Mouse (Mus musculus): ENCODE measurements around the gene Ctdnep1. TPM values are rescaled to one million over a fixed set of nuclear protein-coding genes. Genes with fewer than 3 reads are reported as not detected.
A peak's percentile ranks its signal among the peaks of the same experiment; 100 is the strongest.
"Not testable (repeated sequence)": the region's sequence is repeated elsewhere in the genome, so short reads cannot be mapped to it uniquely, and the experiment has no call there.

The Ctdnep1 gene
- polyA plus RNA-seq, 1 experiment from 2014 or later = 22.7 TPM

GRCm38 (mm10) chr11:70010033-70010432 lies 29.1 kb downstream of the Ctdnep1 start:
- 89% methylated on average over 6 of the region's 6 CpGs for WGBS
- Histone ChIP-seq H3K9ac (no peak overlapping the region), H3K9me3 (no peaks in the 10 kb centered on the region), H3K4me3 (no peak overlapping the region), H3K27ac (no peak overlapping the region), H3K27me3 (no peaks in the 10 kb centered on the region), H3K4me2 (no peak overlapping the region), H3K4me1 (replicated peaks) (peaks cover 19% of the 10 kb centered on the region), H3K36me3 (peaks cover 88% of the 10 kb centered on the region)
- ATAC-seq (ENCODE audit: low FRiP score) = no peak

- H3K27ac ChIP-seq = no peak overlapping the region
- 94% methylated on average over 12 of the region's 12 CpGs for WGBS
- no peak overlapping the region for H3K4me2 ChIP-seq
- H3K4me1 ChIP-seq (replicated peaks) = peaks cover 20% of the 10 kb centered on the region
- no peak for ATAC-seq (ENCODE audit: low FRiP score)
- peaks cover 83% of the 10 kb centered on the region for H3K36me3 ChIP-seq
- no peak overlapping the region for H3K4me3 ChIP-seq
- no peaks in the 10 kb centered on the region for H3K27me3 ChIP-seq
- no peak overlapping the region for H3K9ac ChIP-seq
- H3K9me3 ChIP-seq = no peaks in the 10 kb centered on the region
Measured at GRCm38 (mm10) chr11:70010548-70010947, 29.6 kb downstream of the Ctdnep1 start.

GRCm38 (mm10) chr11:70010961-70011360 lies 30.0 kb downstream of the Ctdnep1 start:
- 79% methylated on average over 10 of the region's 10 CpGs for WGBS
- no peaks in the 10 kb centered on the region for H3K27me3 ChIP-seq
- peaks cover 20% of the 10 kb centered on the region for H3K4me1 ChIP-seq (replicated peaks)
- no peak overlapping the region for H3K27ac ChIP-seq
- H3K4me2 ChIP-seq = no peak overlapping the region
- H3K36me3 ChIP-seq = peaks cover 79% of the 10 kb centered on the region
- H3K9me3 ChIP-seq = no peaks in the 10 kb centered on the region
- ATAC-seq (ENCODE audit: low FRiP score) = no peak
- no peak overlapping the region for H3K4me3 ChIP-seq
- no peak overlapping the region for H3K9ac ChIP-seq

GRCm38 (mm10) chr11:70012931-70013330 lies 32.0 kb downstream of the Ctdnep1 start:
- Histone ChIP-seq H3K4me3 (no peak overlapping the region), H3K9me3 (no peaks in the 10 kb centered on the region), H3K4me2 (no peak overlapping the region), H3K4me1 (replicated peaks) (peaks cover 33% of the 10 kb centered on the region), H3K27ac (no peak overlapping the region), H3K36me3 (peaks cover 59% of the 10 kb centered on the region), H3K9ac (no peak overlapping the region), H3K27me3 (no peaks in the 10 kb centered on the region)
- 83% methylated on average over 9 of the region's 9 CpGs for WGBS
- no peak for ATAC-seq (ENCODE audit: low FRiP score)

GRCm38 (mm10) chr11:70013408-70013807 lies 32.5 kb downstream of the Ctdnep1 start:
- Histone ChIP-seq H3K4me2 (no peak overlapping the region), H3K4me3 (no peak overlapping the region), H3K9ac (peak overlapping the region; percentile 14; the same call in 1 of the 2 replicates), H3K4me1 (replicated peaks) (peaks cover 35% of the 10 kb centered on the region), H3K27me3 (no peaks in the 10 kb centered on the region), H3K36me3 (peaks cover 55% of the 10 kb centered on the region), H3K27ac (no peak overlapping the region), H3K9me3 (no peaks in the 10 kb centered on the region)
- WGBS = 90% methylated on average over 3 of the region's 3 CpGs
- no peak for ATAC-seq (ENCODE audit: low FRiP score)

GRCm38 (mm10) chr11:70014051-70014450 lies 33.1 kb downstream of the Ctdnep1 start:
- peak overlapping the region; percentile 14; the same call in 1 of the 2 replicates for H3K9ac ChIP-seq
- H3K4me1 ChIP-seq (replicated peaks) = peaks cover 40% of the 10 kb centered on the region
- H3K27ac ChIP-seq = peak overlapping the region; percentile 82; the same call in 1 of the 2 replicates
- no peak for ATAC-seq (ENCODE audit: low FRiP score)
- H3K4me2 ChIP-seq = 0 out of 2 replicates have a peak overlapping the region, but pooled peaks have one; percentile 90
- H3K36me3 ChIP-seq = peaks cover 48% of the 10 kb centered on the region
- H3K4me3 ChIP-seq = peak overlapping the region; percentile 62; the same call in 1 of the 2 replicates
- WGBS = 62% methylated on average over 5 of the region's 5 CpGs
- H3K9me3 ChIP-seq = no peaks in the 10 kb centered on the region
- H3K27me3 ChIP-seq = no peaks in the 10 kb centered on the region

GRCm38 (mm10) chr11:70014880-70015558 lies 34.1 kb downstream of the Ctdnep1 start, which contains the start of gene Acadvl:
TSS of gene Acadvl (minus strand) at chr11:70015411.
- Histone ChIP-seq H3K4me1 (replicated peaks) (peaks cover 50% of the 10 kb centered on the region), H3K27me3 (no peaks in the 10 kb centered on the region), H3K9me3 (no peaks in the 10 kb centered on the region), H3K27ac (peak within 1 kb of the TSS; percentile 82), H3K36me3 (peaks cover 38% of the 10 kb centered on the region), H3K9ac (peak within 1 kb of the TSS; percentile 89), H3K4me3 (peak within 1 kb of the TSS; percentile 62), H3K4me2 (peak within 1 kb of the TSS; percentile 90)
- under 1% methylated on average over 35 of the region's 35 CpGs for WGBS
- ATAC-seq (ENCODE audit: low FRiP score) = peak; percentile 82

- 68% methylated on average over 6 of the region's 6 CpGs for WGBS
- Histone ChIP-seq H3K27me3 (no peaks in the 10 kb centered on the region), H3K9ac (no peak overlapping the region), H3K4me1 (replicated peaks) (peaks cover 56% of the 10 kb centered on the region), H3K9me3 (no peaks in the 10 kb centered on the region), H3K36me3 (peaks cover 32% of the 10 kb centered on the region), H3K4me2 (peak overlapping the region; percentile 90), H3K27ac (no peak overlapping the region), H3K4me3 (no peak overlapping the region)
- no peak for ATAC-seq (ENCODE audit: low FRiP score)
Measured at GRCm38 (mm10) chr11:70015677-70016076, 34.7 kb downstream of the Ctdnep1 start.

- not testable (repeated sequence) for H3K4me2 ChIP-seq; H3K27ac ChIP-seq; H3K9ac ChIP-seq; H3K27me3 ChIP-seq; H3K4me3 ChIP-seq; H3K9me3 ChIP-seq; ATAC-seq (ENCODE audit: low FRiP score)
- 78% methylated on average over 2 of the region's 2 CpGs for WGBS
- Histone ChIP-seq H3K4me1 (replicated peaks) (peaks cover 59% of the 10 kb centered on the region), H3K36me3 (peaks cover 27% of the 10 kb centered on the region)
Measured at GRCm38 (mm10) chr11:70016177-70016576, 35.2 kb downstream of the Ctdnep1 start.

- Histone ChIP-seq H3K9me3 (no peaks in the 10 kb centered on the region), H3K4me2 (peak within 1 kb of the TSS; percentile 90), H3K4me3 (peak within 1 kb of the TSS; percentile 77), H3K36me3 (peaks cover 22% of the 10 kb centered on the region), H3K4me1 (replicated peaks) (peaks cover 59% of the 10 kb centered on the region), H3K27ac (peak within 1 kb of the TSS; percentile 96), H3K9ac (peak within 1 kb of the TSS; percentile 97), H3K27me3 (no peaks in the 10 kb centered on the region)
- 84% methylated on average over 3 of the region's 3 CpGs for WGBS
- no peak for ATAC-seq (ENCODE audit: low FRiP score)
Measured at GRCm38 (mm10) chr11:70016669-70017068, 35.7 kb downstream of the Ctdnep1 start, which contains the start of gene Dlg4. TSS of gene Dlg4 (plus strand) at chr11:70016942.

GRCm38 (mm10) chr11:70017199-70017767 lies 36.3 kb downstream of the Ctdnep1 start:
- peak overlapping the region; percentile 77 for H3K4me3 ChIP-seq
- H3K36me3 ChIP-seq = peaks cover 16% of the 10 kb centered on the region
- H3K9ac ChIP-seq = peak overlapping the region; percentile 97
- WGBS = 55% methylated on average over 7 of the region's 7 CpGs
- peaks cover 65% of the 10 kb centered on the region for H3K4me1 ChIP-seq (replicated peaks)
- H3K9me3 ChIP-seq = no peaks in the 10 kb centered on the region
- no peaks in the 10 kb centered on the region for H3K27me3 ChIP-seq
- peak overlapping the region; percentile 96 for H3K27ac ChIP-seq
- ATAC-seq (ENCODE audit: low FRiP score) = no peak
- peak overlapping the region; percentile 90 for H3K4me2 ChIP-seq

- WGBS = under 1% methylated on average over 21 of the region's 25 CpGs
- no peak for ATAC-seq (ENCODE audit: low FRiP score)
- H3K4me1 ChIP-seq (replicated peaks) = peaks cover 74% of the 10 kb centered on the region
Measured at GRCm38 (mm10) chr11:70018131-70018990, 37.4 kb downstream of the Ctdnep1 start.

More at GRCm38 (mm10) chr11:70018131-70018990, 37.4 kb downstream of the Ctdnep1 start:
- peak overlapping the region; percentile 77 for H3K4me3 ChIP-seq
- H3K36me3 ChIP-seq = peaks cover 5% of the 10 kb centered on the region
- no peaks in the 10 kb centered on the region for H3K9me3 ChIP-seq
- peak overlapping the region; percentile 90 for H3K4me2 ChIP-seq
- H3K27ac ChIP-seq = peak overlapping the region; percentile 96
- peak overlapping the region; percentile 97 for H3K9ac ChIP-seq
- H3K27me3 ChIP-seq = no peaks in the 10 kb centered on the region

Measured in hindbrain, embryonic 13.5 days (tissue).